In the genomic region with DNA sequence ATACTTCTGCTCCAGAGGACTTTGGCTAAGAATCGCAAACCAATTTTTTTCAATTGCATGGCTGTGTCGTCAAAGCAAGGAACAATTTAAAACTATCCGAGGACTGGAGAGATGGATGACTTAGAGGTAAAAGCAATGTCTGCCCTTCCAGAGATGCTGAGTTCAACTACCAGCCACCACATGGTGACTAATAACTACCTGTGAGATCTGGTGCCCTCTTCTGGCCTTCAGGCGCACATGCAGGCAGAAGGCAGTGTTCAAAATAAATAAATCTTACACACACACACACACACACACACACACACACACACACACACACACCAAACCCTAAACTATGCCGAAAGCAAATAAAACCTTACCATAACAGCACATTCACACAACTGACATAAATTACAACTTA, we compare ENCODE assay signal across 9 mouse cellular contexts.
DNase-seq lines count a peak whose midpoint lies in the region; ATAC-seq and TF ChIP-seq lines count a peak whose summit lies in the region.
"Had no signal": no experiment of that assay in that cellular context is flagged by ENCODE, and none has a peak within 500 bp of the region (broad histone marks: within the 10 kb centered on the region; RNA-seq: fewer than 3 reads in every experiment).

No protein-coding gene starts in this region.

- DNase-seq in adrenal gland, postnatal 14 days = peak; percentile 5
- DNase-seq in adrenal gland, postnatal 4 days (ENCODE audit: low spot score in 2 of 2) = no peak
- peak; percentile 1 for DNase-seq in kidney, postnatal 0 days (ENCODE audit: low spot score)
- DNase-seq in c-Kit-positive CD71-positive TER-119-negative erythroid progenitor cells, embryonic 14.5 days (ENCODE audit: low read depth) = peak; percentile 13
- DNase-seq in lung, embryonic 14.5 days = peak; percentile 26
- no peak for DNase-seq in right cerebral cortex, postnatal 4 days
- DNase-seq in midbrain, embryonic 11.5 days (ENCODE audit: low spot score, missing footprints) = no peak

- TF ChIP-seq CTCF in kidney, postnatal 0 days (IDR thresholded peaks at IDR 0.05; ENCODE audit: low read depth) = peak; percentile 56
- peak; percentile 44 for TF ChIP-seq CTCF in lung, embryonic 14.5 days (IDR thresholded peaks at IDR 0.05; ENCODE audit: low read depth)

- no peaks in the 10 kb centered on the region for H3K9me3 ChIP-seq in kidney, postnatal 0 days (replicated peaks; ENCODE audit: low read length)
- H3K9me3 ChIP-seq in kidney, embryonic 14.5 days (ENCODE audit: control insufficient read depth, low read length) = no peaks in the 10 kb centered on the region
- no peaks in the 10 kb centered on the region for H3K9me3 ChIP-seq in lung, embryonic 14.5 days (ENCODE audit: low read depth, low read length)
- no peaks in the 10 kb centered on the region for H3K9me3 ChIP-seq in midbrain, embryonic 11.5 days (ENCODE audit: control insufficient read depth, low read length)
- H3K9me3 ChIP-seq: heart, embryonic 15.5 days had no signal

- H3K36me3 ChIP-seq in kidney, postnatal 0 days (ENCODE audit: insufficient read depth, low read length) = no peaks in the 10 kb centered on the region
- H3K36me3 ChIP-seq in kidney, embryonic 14.5 days (ENCODE audit: control insufficient read depth, insufficient read depth, low read length) = peaks cover 5% of the 10 kb centered on the region; the same call in 1 of the 2 replicates
- H3K36me3 ChIP-seq in lung, embryonic 14.5 days (ENCODE audit: insufficient read depth) = 0 out of 2 replicates have a peak, but pooled peaks cover 6% of the 10 kb centered on the region
- no peaks in the 10 kb centered on the region for H3K36me3 ChIP-seq in midbrain, embryonic 11.5 days (ENCODE audit: control insufficient read depth, insufficient read depth, low read length)

- no peak overlapping the region for H3K9ac ChIP-seq in kidney, postnatal 0 days (ENCODE audit: low read depth, low read length)
- no peak overlapping the region for H3K9ac ChIP-seq in kidney, embryonic 14.5 days (ENCODE audit: low read depth, low read length)
- H3K9ac ChIP-seq in lung, embryonic 14.5 days = no peak overlapping the region
- no peak overlapping the region for H3K9ac ChIP-seq in midbrain, embryonic 11.5 days (ENCODE audit: low read length)
- H3K9ac ChIP-seq: heart, embryonic 15.5 days had no signal

- WGBS in kidney, postnatal 0 days = 82% methylated on average over 5 of the region's 5 CpGs
- WGBS in kidney, embryonic 14.5 days = 81% methylated on average over 5 of the region's 5 CpGs
- 79% methylated on average over 5 of the region's 5 CpGs for WGBS in lung, embryonic 14.5 days
- 86% methylated on average over 5 of the region's 5 CpGs for WGBS in midbrain, embryonic 11.5 days

- no peaks in the 10 kb centered on the region for H3K4me1 ChIP-seq in kidney, postnatal 0 days (replicated peaks; ENCODE audit: insufficient read depth, low read length)
- H3K4me1 ChIP-seq in kidney, embryonic 14.5 days (ENCODE audit: control insufficient read depth, insufficient read depth, low read length) = no peaks in the 10 kb centered on the region
- H3K4me1 ChIP-seq in lung, embryonic 14.5 days (ENCODE audit: insufficient read depth) = no peaks in the 10 kb centered on the region
- no peaks in the 10 kb centered on the region for H3K4me1 ChIP-seq in midbrain, embryonic 11.5 days (ENCODE audit: control insufficient read depth, insufficient read depth, low read length)
- H3K4me1 ChIP-seq: heart, embryonic 15.5 days had no signal

- no peak overlapping the region for H3K4me2 ChIP-seq in kidney, postnatal 0 days (ENCODE audit: low read length)
- H3K4me2 ChIP-seq in kidney, embryonic 14.5 days (replicated peaks; ENCODE audit: low read depth, low read length) = no peak overlapping the region
- H3K4me2 ChIP-seq in lung, embryonic 14.5 days = no peak overlapping the region
- H3K4me2 ChIP-seq in midbrain, embryonic 11.5 days = no peak overlapping the region
- H3K4me2 ChIP-seq: heart, embryonic 15.5 days had no signal

- no peak for ATAC-seq in kidney, postnatal 0 days (replicated peaks; ENCODE audit: low FRiP score, low read depth)
- no peak for ATAC-seq in kidney, embryonic 14.5 days (ENCODE audit: low FRiP score, low TSS enrichment)
- ATAC-seq in lung, embryonic 14.5 days (ENCODE audit: insufficient read depth) = no peak
- ATAC-seq in midbrain, embryonic 11.5 days (ENCODE audit: low FRiP score) = no peak

- no peak overlapping the region for H3K27ac ChIP-seq in kidney, postnatal 0 days
- no peak overlapping the region for H3K27ac ChIP-seq in kidney, embryonic 14.5 days (ENCODE audit: low read depth, low read length)
- no peak overlapping the region for H3K27ac ChIP-seq in lung, embryonic 14.5 days (ENCODE audit: low read depth)
- no peak overlapping the region for H3K27ac ChIP-seq in midbrain, embryonic 11.5 days (ENCODE audit: low read depth, low read length)
- H3K27ac ChIP-seq: heart, embryonic 15.5 days had no signal

- no peaks in the 10 kb centered on the region for H3K27me3 ChIP-seq in kidney, postnatal 0 days (ENCODE audit: insufficient read depth, low read length)
- H3K27me3 ChIP-seq in kidney, embryonic 14.5 days (ENCODE audit: control insufficient read depth, insufficient read depth, low read length) = no peaks in the 10 kb centered on the region
- no peaks in the 10 kb centered on the region for H3K27me3 ChIP-seq in lung, embryonic 14.5 days (ENCODE audit: insufficient read depth, low read length)
- no peaks in the 10 kb centered on the region for H3K27me3 ChIP-seq in midbrain, embryonic 11.5 days (ENCODE audit: control insufficient read depth, insufficient read depth, low read length)
- H3K27me3 ChIP-seq: heart, embryonic 15.5 days had no signal

- H3K4me3 ChIP-seq in kidney, postnatal 0 days (replicated peaks; ENCODE audit: low read depth, low read length) = no peak overlapping the region
- no peak overlapping the region for H3K4me3 ChIP-seq in kidney, embryonic 14.5 days (ENCODE audit: low read length)
- H3K4me3 ChIP-seq in lung, embryonic 14.5 days (ENCODE audit: low read depth, low read length) = no peak overlapping the region
- H3K4me3 ChIP-seq in midbrain, embryonic 11.5 days (ENCODE audit: low read depth, low read length) = no peak overlapping the region
- H3K4me3 ChIP-seq: heart, embryonic 15.5 days had no signal

Comparison
In these comparisons a context has a peak if more than half of its experiments do, and no peak if none do; other contexts are left out.
1. DNase-seq: peak in adrenal gland, postnatal 14 days (single experiment), kidney, postnatal 0 days (single experiment), c-Kit-positive CD71-positive TER-119-negative erythroid progenitor cells, embryonic 14.5 days (single experiment) and lung, embryonic 14.5 days (single experiment); none in adrenal gland, postnatal 4 days (0 of 2), right cerebral cortex, postnatal 4 days (single experiment) and midbrain, embryonic 11.5 days (single experiment).